Mouse (Mus musculus): Measurements from ENCODE around the gene Sf1. TPM values are rescaled to one million over a fixed set of nuclear protein-coding genes. Genes with fewer than 3 reads are reported as not detected.

The Sf1 gene
- polyA plus RNA-seq, 1 experiment from 2014 or later: 156 TPM

DNA sequence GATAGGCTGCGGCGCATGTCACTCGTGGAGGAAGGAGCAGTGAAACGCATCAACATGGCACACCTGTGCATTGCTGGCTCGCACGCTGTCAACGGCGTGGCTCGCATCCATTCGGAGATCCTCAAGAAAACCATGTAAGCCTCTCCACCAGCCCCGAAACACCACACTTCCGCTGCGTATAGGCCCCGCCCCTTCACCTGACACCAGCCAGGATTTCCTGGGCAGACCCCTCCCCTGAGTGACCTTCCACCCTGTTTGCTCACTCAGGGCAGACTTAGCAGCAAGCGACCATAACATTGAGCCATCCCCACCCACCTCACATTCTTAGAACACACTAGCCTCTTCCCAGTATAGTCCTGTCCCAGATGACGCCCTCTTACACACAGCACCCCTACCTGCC lies 26.3 kb downstream of the Sf1 start:
- 46% methylated on average over 16 of the region's 16 CpGs for WGBS (ENCODE audit: missing documents)
- Histone ChIP-seq H3K79me2 (ENCODE audit: inconsistent target) (no peaks in the 10 kb centered on the region), H3K27ac (no peak overlapping the region), H3K36me3 (ENCODE audit: inconsistent target) (no peaks in the 10 kb centered on the region), H3K4me3 (ENCODE audit: inconsistent target) (no peak overlapping the region)

DNA sequence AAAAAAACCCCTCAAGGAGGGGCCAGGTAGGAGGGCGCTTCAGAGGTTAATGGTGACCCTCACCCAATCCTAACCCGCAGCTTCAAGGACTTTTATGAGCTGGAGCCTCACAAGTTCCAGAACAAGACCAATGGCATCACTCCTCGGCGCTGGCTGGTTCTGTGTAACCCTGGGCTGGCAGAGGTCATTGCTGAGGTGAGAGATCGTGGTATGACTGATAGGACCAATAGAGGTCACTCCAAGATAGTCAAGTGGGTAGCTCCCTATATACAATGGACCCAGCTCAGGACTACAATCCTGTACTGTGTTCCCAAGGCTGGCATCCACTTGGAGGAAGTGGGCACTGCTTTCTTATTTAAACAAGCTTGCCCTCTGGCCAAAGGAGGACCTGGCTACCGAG lies 26.8 kb downstream of the Sf1 start:
- Histone ChIP-seq H3K79me2 (ENCODE audit: inconsistent target) (no peaks in the 10 kb centered on the region), H3K36me3 (ENCODE audit: inconsistent target) (no peaks in the 10 kb centered on the region), H3K27ac (no peak overlapping the region), H3K4me3 (ENCODE audit: inconsistent target) (no peak overlapping the region)
- 84% methylated on average over 6 of the region's 6 CpGs for WGBS (ENCODE audit: missing documents)

DNA sequence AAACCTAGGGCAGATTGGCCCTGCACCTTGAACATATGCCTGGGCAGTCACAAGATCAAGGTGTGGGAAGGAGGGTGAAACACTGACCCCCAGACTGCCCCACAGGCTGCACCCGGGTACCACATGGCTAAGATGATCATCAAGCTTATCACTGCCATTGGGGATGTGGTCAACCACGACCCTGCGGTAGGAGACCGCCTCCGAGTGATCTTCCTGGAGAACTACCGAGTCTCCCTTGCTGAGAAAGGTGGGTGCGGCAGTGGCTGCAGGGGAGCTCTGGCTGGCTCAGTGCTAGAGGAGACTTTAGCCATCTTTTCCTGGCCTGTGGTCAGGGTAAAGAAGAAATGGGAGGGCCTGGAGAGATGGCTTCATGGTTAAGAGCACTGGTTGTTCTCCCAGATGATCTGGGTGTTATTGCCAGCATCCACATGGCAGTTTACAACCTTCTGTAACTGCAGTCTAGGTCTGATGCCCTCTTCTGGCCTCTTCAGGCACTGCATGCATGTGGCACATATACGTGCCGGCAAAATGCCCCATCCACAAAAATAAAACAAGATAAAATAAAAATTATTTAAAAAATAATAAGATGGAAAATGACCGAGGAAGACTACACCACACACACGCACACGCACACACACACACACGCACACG lies 29.4 kb downstream of the Sf1 start:
- no peak overlapping the region for H3K4me3 ChIP-seq (ENCODE audit: inconsistent target)
- 58% methylated on average over 12 of the region's 14 CpGs for WGBS (ENCODE audit: missing documents)
- H3K36me3 ChIP-seq (ENCODE audit: inconsistent target): no peaks in the 10 kb centered on the region
- no peaks in the 10 kb centered on the region for H3K79me2 ChIP-seq (ENCODE audit: inconsistent target)
- no peak overlapping the region for H3K27ac ChIP-seq

DNA sequence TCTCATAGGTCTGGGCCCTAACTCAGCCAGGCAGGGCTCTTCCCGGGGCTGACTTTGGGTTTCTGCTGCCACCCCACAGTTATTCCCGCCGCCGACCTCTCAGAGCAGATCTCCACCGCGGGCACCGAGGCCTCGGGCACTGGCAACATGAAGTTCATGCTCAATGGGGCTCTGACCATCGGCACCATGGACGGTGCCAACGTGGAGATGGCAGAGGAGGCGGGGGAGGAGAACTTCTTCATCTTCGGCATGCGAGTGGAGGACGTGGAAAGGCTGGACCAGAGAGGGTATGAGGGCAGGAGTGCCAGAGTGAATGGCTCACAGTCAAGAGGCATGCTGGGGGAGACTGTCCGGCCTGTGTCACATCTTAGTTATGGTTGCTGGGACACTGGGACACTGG lies 30.1 kb downstream of the Sf1 start:
- WGBS (ENCODE audit: missing documents): 93% methylated on average over 14 of the region's 16 CpGs
- Histone ChIP-seq H3K27ac (no peak overlapping the region), H3K79me2 (ENCODE audit: inconsistent target) (no peaks in the 10 kb centered on the region), H3K36me3 (ENCODE audit: inconsistent target) (no peaks in the 10 kb centered on the region), H3K4me3 (ENCODE audit: inconsistent target) (no peak overlapping the region)

DNA sequence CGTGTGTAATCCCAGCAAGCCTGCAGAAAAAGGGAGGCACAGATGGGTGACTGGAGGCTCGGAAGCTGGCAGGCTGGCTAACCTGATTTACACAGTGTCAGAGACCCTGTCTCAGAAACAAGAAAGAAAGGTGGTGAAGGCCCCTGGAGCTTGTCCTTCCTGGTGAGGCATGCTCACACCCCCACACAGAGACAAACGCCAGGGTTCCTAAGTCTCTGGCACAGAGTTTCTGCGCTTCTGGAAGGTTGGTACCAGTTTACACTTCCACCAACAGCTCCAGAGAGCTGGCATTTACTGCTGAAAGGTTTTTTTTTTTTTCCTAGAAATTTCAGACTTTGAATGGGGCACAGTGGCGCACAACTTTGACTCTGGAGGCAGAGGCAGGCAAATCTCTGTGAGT lies 32.7 kb downstream of the Sf1 start:
- no peaks in the 10 kb centered on the region for H3K79me2 ChIP-seq (ENCODE audit: inconsistent target)
- WGBS (ENCODE audit: missing documents): 92% methylated on average over 5 of the region's 5 CpGs
- H3K27ac ChIP-seq: no peak overlapping the region
- no peaks in the 10 kb centered on the region for H3K36me3 ChIP-seq (ENCODE audit: inconsistent target)
- no peak overlapping the region for H3K4me3 ChIP-seq (ENCODE audit: inconsistent target)

DNA sequence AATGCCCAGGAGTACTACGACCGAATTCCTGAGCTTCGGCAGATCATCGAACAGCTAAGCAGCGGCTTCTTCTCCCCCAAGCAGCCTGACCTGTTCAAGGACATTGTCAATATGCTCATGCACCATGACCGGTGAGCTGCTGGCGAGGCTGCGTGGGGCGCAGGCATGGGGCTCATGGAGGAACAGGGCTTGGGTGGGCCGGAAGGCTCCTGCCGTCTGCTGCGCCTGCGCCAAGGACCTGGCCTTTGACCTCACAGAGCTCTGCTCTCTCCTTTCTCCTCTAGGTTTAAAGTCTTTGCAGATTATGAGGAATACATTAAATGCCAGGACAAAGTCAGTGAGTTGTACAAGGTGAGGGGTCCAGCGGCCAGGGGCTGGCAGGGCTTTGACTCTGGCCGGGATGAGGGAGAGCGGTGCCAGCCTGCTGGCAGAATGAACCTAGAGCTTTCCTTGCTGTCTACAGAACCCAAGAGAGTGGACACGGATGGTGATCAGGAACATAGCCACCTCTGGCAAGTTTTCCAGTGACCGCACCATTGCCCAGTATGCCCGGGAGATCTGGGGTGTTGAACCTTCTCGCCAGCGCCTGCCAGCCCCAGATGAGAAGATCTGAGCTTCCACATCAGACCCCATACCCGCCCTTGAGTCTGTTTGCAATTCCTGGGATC lies 34.2 kb downstream of the Sf1 start:
- H3K79me2 ChIP-seq (ENCODE audit: inconsistent target): no peaks in the 10 kb centered on the region
- WGBS (ENCODE audit: missing documents): 87% methylated on average over 22 of the region's 22 CpGs
- H3K27ac ChIP-seq: no peak overlapping the region
- H3K36me3 ChIP-seq (ENCODE audit: inconsistent target): no peaks in the 10 kb centered on the region
- no peak overlapping the region for H3K4me3 ChIP-seq (ENCODE audit: inconsistent target)

DNA sequence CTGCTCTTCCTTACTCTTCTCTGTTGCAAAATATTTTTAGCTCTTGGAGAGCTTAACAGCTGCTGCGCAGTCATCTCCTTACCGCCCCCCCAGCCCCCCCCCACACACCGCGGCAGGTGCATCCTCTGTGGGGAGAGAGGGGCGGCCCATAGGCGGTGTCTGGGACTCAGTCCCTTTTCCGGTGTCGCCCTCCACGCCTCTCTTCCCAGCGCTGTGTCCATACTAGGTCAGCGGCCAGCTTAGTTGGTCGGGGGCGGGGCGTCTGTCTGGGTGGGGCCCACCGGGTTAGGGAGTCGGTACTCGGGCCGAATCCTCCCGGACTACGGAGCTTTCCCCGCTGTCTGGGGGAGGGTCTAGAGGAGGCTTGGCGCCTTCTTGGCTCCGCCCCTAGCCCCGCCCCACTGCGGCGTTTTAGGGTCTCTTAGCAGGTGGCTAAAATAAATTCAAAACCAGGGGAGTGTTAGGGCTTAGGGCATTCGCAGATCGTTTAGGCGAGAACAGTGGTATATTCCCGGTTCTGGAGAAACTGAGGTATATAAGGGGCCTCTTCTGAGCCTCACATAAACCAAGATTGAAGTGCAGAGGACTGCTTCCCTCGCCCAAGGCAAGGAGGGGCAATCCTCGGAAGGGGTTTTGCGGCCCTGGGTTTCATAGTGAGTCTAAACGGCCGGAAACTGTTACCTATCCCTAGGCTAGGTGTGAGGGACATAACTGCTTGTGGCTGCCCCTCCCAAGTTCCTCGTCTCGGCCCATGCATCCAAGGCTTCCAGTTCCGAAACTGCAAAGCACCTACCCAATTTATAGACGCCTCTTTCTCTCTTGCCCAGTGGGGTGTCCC lies 35.2 kb downstream of the Sf1 start:
- 4% methylated on average over 39 of the region's 39 CpGs for WGBS (ENCODE audit: missing documents)
- no peak overlapping the region for H3K27ac ChIP-seq
- H3K79me2 ChIP-seq (ENCODE audit: inconsistent target): no peaks in the 10 kb centered on the region
- no peaks in the 10 kb centered on the region for H3K36me3 ChIP-seq (ENCODE audit: inconsistent target)
- H3K4me3 ChIP-seq (ENCODE audit: inconsistent target): peak overlapping the region; percentile 5; the same call in 1 of the 2 replicates

DNA sequence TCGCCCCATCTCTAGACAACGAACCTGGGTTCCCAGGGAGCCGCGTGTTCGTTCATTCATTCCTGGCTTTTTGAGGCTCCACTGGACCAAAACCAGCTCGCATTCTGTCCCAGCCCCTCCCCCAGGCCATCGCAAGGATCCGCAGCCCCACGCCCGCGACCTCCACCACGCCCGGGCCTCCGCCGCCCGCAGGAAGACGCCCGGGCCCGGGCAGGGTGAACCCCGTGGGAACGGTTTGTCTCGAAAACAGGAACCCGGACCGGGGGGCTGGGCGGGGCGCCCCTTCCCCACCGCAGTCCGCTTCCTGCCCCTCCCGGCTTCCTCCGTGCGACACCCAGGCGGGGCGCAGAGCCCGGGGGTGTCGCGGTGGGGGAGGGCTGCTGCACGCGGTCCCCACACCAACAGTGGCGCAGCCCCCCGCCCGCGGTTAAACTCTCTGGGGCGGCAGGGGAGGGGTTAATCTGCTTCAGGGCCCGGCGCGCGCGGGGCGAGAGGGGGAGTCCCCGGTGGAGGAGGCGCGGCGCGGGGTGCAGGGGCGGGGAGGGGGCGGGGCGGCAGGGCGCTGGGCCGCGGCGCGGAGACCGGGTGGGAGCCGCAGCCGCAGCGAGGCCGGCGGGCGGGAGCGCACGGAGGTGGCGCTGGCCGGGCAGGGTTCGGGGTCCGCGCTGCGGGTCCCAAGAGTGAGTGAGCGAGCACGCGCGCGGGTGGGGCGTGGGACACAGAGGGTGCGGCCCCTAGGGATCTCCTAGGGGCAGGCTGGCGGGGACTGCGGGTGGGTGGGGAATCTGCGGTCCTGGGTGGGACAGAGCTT lies 36.0 kb downstream of the Sf1 start, which contains the start of gene Rasgrp2:
Gene Rasgrp2 (plus strand): TSS at position 56 of the 811 bp plus-strand sequence.
- no peaks in the 10 kb centered on the region for H3K36me3 ChIP-seq (ENCODE audit: inconsistent target)
- H3K27ac ChIP-seq: no peak within 1 kb of the TSS
- under 1% methylated on average over 72 of the region's 87 CpGs for WGBS (ENCODE audit: missing documents)
- H3K4me3 ChIP-seq (ENCODE audit: inconsistent target): peak within 1 kb of the TSS; percentile 5; the same call in 1 of the 2 replicates
- H3K79me2 ChIP-seq (ENCODE audit: inconsistent target): no peaks in the 10 kb centered on the region

DNA sequence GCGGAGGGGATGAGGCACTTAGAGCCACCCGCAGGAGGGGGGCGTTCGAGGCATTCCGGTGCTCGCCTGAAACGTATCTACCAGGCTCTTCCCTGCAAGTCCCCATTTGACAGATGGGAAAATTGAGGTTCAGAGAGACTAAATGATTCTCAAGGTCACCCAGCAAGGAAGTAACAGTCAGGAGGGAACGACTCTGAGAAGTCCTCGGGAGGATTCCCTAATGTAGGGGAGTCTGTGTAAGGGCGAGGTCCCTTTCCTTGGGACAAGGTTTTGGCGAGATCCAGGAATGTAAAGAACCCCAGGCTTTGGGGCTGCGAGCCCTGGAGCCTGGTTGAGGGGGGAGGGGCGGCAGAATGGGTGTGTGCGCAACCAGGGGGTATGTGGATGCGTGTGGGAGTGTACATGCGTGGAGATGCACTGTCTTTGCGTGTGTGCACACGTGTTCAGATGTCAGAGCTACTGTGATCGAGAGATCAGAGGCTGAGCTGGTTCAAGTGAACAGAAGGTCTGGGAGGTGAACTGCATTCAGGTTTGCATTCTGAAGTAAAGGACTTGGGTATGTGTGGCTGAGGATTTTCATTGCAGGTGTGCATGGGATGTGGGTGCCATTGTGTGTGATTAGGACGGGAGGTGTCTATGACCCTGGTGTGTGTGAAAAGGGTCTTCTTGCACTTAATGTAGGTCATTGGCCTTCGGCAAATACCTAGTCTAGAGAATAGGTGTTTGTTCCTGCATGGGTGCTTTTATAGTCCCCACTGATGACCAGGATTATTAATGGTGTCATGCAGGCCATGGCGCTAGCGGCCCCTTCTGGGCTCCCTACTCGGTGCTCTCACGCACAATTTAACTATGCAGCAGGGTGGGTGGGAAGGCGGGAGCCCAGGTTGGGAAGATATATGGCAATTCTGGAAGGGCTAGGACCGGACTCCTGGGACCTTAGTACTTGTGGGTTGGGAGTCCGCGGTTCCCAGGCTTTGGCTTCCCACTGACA lies 36.9 kb downstream of the Sf1 start:
- Histone ChIP-seq H3K79me2 (ENCODE audit: inconsistent target) (no peaks in the 10 kb centered on the region), H3K36me3 (ENCODE audit: inconsistent target) (no peaks in the 10 kb centered on the region), H3K27ac (no peak overlapping the region), H3K4me3 (ENCODE audit: inconsistent target) (no peak overlapping the region)
- 4% methylated on average over 29 of the region's 29 CpGs for WGBS (ENCODE audit: missing documents)

DNA sequence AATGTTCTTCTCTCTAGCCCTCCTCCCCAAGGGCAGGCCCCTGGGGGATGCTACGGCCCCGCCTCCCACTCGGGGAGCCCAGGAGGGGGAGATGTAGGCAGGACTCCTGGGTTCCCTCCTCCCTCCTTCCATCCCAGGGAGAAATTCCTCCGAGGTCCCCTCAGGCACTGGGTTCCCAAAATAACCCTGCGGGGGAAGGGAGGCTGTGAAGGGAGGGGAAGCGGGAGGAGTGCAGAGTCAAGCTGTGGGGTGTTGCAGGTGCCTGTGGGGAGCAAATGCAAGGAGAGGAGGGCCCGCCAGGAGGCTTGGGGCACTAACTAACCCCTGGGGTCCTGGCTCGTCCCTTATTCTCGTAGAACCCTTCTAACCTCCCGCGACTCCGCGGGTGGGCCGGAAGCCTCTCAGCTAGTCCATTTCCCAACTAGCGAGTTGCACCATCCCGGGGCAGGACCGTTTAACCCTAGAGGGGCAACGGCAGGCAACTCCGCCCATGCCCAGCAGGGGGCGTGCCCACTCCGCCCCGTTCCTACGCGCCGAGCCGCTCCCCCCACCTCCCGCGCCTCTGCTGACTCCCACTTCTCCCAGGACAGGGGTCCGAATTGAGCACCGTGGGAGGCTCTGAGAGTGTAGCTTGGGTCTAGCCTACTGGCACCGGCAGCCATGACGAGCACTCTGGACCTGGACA lies 37.8 kb downstream of the Sf1 start:
- Histone ChIP-seq H3K27ac (no peak overlapping the region), H3K36me3 (ENCODE audit: inconsistent target) (no peaks in the 10 kb centered on the region), H3K79me2 (ENCODE audit: inconsistent target) (no peaks in the 10 kb centered on the region), H3K4me3 (ENCODE audit: inconsistent target) (peak overlapping the region; percentile 22; the same call in 1 of the 2 replicates)
- under 1% methylated on average over 32 of the region's 32 CpGs for WGBS (ENCODE audit: missing documents)

DNA sequence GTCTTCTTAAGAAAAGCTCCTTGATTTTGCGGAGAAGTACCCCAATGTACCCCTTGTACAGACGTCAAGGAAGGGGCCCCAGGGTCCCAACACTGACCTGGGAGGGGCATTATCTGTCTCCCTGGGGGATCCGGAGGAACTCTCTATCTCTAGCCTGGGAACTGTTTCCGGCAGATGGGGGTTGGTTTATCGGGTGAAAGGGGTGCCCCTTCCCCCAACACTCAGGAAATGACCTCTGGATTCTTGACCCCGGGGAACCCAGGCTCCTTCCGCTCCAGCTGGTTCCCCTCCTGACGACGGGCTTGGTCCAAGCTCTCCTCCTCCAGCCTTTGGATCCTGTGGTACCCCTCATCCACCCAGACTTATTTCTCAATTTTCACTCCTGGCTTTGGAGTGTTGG lies 38.5 kb downstream of the Sf1 start:
- H3K4me3 ChIP-seq (ENCODE audit: inconsistent target): peak overlapping the region; percentile 22; the same call in 1 of the 2 replicates
- 6% methylated on average over 9 of the region's 9 CpGs for WGBS (ENCODE audit: missing documents)
- no peak overlapping the region for H3K27ac ChIP-seq
- H3K36me3 ChIP-seq (ENCODE audit: inconsistent target): no peaks in the 10 kb centered on the region
- no peaks in the 10 kb centered on the region for H3K79me2 ChIP-seq (ENCODE audit: inconsistent target)

DNA sequence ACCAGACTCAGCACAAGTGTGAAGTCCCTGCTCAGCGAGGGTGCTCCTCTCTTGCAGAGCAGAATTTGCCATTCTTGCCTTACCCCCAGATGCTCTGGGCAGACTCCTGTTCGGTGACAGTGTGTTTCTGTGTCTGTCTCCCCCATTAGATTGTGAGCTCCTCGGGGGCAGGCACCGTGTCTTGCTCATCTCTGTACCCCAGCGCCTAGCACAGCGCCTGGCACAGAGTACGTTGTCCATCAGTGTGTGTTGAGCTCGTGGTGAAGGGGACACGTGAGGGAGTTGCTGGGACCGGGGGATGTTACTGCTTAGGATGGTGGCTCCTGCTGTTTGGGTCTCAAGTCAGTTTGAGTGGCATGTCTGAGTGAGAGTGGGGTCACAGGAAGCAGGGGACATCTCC lies 40.4 kb downstream of the Sf1 start:
- H3K36me3 ChIP-seq (ENCODE audit: inconsistent target): no peaks in the 10 kb centered on the region
- H3K27ac ChIP-seq: no peak overlapping the region
- no peaks in the 10 kb centered on the region for H3K79me2 ChIP-seq (ENCODE audit: inconsistent target)
- no peak overlapping the region for H3K4me3 ChIP-seq (ENCODE audit: inconsistent target)
- 92% methylated on average over 9 of the region's 10 CpGs for WGBS (ENCODE audit: missing documents)

DNA sequence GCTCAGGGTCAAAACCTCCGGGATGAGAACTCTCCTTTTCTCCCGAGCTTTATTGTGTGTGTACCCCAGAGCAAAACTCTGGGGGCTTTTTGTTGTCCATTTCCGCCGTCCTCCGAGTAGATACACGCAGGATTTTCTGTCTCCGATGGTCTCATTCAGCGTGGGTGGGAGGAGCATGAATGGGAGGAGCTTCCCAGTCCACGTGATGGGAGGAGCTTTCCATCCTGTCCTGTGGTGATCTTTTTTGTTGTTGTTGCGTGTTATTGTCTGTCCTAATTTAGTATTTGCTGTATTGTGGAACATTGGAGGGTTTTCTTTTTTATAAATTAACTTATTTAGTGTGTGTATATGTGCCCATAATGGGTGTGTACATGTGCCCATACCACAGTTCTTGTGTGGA lies 41.9 kb downstream of the Sf1 start:
- no peaks in the 10 kb centered on the region for H3K36me3 ChIP-seq (ENCODE audit: inconsistent target)
- no peak overlapping the region for H3K27ac ChIP-seq
- no peaks in the 10 kb centered on the region for H3K79me2 ChIP-seq (ENCODE audit: inconsistent target)
- H3K4me3 ChIP-seq (ENCODE audit: inconsistent target): no peak overlapping the region
- 77% methylated on average over 10 of the region's 10 CpGs for WGBS (ENCODE audit: missing documents)
